Mouse (Mus musculus) heart, adult 2 months (tissue): ENCODE measurements around the gene Rack1. TPM values are rescaled to one million over a fixed set of nuclear protein-coding genes. Genes with fewer than 3 reads are reported as not detected.

ENCODE experiments used
- DNase-seq, 2 experiments: peaks; one replicate each; pipeline ENCODE4 v3.0.0; 2021
- H3K27ac ChIP-seq: fragments of 200-600 bp; 2 replicates; pipeline ENCODE4 v1.8.1; 2022
- H3K27me3 ChIP-seq: fragments of 200-500 bp; 2 replicates; pipeline ENCODE4 v1.6.1; 2012; ENCODE audit warnings: mild to moderate bottlenecking, low read length, inconsistent platforms, mixed read lengths; ENCODE audit not compliant: control insufficient read depth, insufficient read depth
- H3K36me3 ChIP-seq: fragments of 200-500 bp; 2 replicates; pipeline ENCODE4 v1.6.1; 2012; ENCODE audit warnings: low read length, inconsistent platforms; ENCODE audit not compliant: control insufficient read depth, insufficient read depth
- H3K4me1 ChIP-seq: fragments of 200-500 bp; 2 replicates; pipeline ENCODE4 v1.6.1; 2011; ENCODE audit warnings: low read length; ENCODE audit not compliant: control insufficient read depth, insufficient read depth
- H3K4me3 ChIP-seq: fragments of 200-600 bp; 2 replicates; pipeline ENCODE4 v1.8.1; 2022
- H3K79me2 ChIP-seq: fragments of 200-500 bp; replicated peaks from 2 replicates; pipeline ENCODE4 v1.6.1; 2012; ENCODE audit warnings: mild to moderate bottlenecking, inconsistent platforms, low read length, moderate library complexity, mixed read lengths; ENCODE audit not compliant: control insufficient read depth, insufficient read depth
- H3K9ac ChIP-seq: fragments of 200-500 bp; 2 replicates; pipeline ENCODE4 v1.6.1; 2012; ENCODE audit warnings: low read depth, mild to moderate bottlenecking, control low read depth, inconsistent platforms, low read length, mixed read lengths
- CTCF ChIP-seq: fragments of 200-600 bp; IDR thresholded peaks from 2 replicates; pipeline ENCODE4 v1.8.1; 2022; ENCODE audit warnings: antibody characterized with exemption, mild to moderate bottlenecking, moderate library complexity
- EP300 ChIP-seq: fragments of 200-500 bp; IDR thresholded peaks from 2 replicates; pipeline ENCODE4 v1.6.1; 2011; ENCODE audit warnings: low read depth, low read length, control low read depth; ENCODE audit not compliant: insufficient read depth
- POLR2A ChIP-seq: fragments of 200-500 bp; IDR thresholded peaks from 2 replicates; pipeline ENCODE4 v1.6.1; 2011; ENCODE audit warnings: mild to moderate bottlenecking, low read depth, low read length, control low read depth; ENCODE audit not compliant: insufficient read depth
- WGBS: fragments of 180-500 bp; shearing (Covaris S2); methylation state at CpG from one replicate; pipeline ENCODE4 v1.1.7; 2018; 5-methylcytosine and 5-hydroxymethylcytosine counted together
- intact Hi-C: fragments of 180-260 bp; cut with DNase I; formaldehyde crosslinking; loops from one replicate; pipeline ENCODE4 v1.15.1; 2025
- polyA plus RNA-seq: library from polyadenylated mRNA; depleted of rRNA; stranded (reverse); fragments of >200 nt; gene quantifications from 2 replicates; pipeline ENCODE4 v1.2.3, GENCODE M21; 2012
- total RNA-seq, 2 experiments: library from RNA; stranded (reverse); gene quantifications; 2 replicates each; pipeline ENCODE4 v1.2.3; 2021

Rack1 gene
- total and polyA plus RNA-seq, 3 experiments = 337 to 867 (median 437) TPM

DNA sequence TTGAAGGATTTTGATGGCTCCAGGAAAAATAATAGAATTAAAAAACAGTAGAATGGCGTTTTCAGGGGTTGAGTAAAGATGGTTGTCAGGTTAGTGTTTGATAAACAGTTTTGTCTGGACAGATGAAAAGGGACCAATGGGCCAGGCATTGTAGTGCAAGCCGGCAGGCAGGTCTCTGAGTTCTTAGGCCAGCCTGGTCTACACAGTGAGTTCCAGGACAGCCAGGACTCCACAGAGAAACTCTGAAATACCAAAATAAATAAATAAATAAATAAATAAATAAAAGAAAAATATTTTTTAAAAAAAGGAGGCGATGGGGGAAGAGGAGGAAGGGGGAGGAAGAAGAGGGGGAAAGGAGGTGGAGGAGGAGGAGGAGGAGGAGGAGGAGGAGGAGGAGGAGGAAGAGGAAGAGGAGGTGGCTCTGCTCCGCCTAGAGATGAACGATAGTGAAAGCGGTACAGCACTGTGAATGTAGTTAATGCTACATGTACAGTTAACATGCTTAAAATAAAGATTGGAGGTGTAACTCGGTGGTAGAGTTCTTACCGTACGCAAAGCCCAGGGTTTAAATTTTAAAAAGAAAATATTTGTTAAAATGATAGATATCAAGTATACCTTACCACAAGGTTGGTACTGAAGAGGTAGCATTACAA is 33.1 kb downstream of the Rack1 start:
- no peak for DNase-seq
- H3K4me3 ChIP-seq = peak overlapping the region; percentile 75
- no peaks in the 10 kb centered on the region for H3K79me2 ChIP-seq
- H3K27ac ChIP-seq = peak overlapping the region; percentile 6; the same call in 1 of the 2 replicates
- WGBS = 32% methylated on average over 9 of the region's 9 CpGs
- TF ChIP-seq EP300 (no peak), POLR2A (no peak), CTCF (no peak)
- no peak overlapping the region for H3K9ac ChIP-seq
- H3K4me1 ChIP-seq = peaks cover 3% of the 10 kb centered on the region
- no peaks in the 10 kb centered on the region for H3K36me3 ChIP-seq
- intact Hi-C loops = loop anchor here (1.0 kb wide), 1 partner anchor 9 kb away; no protein-coding TSS in a partner anchor
- no peaks in the 10 kb centered on the region for H3K27me3 ChIP-seq

- intact Hi-C loops = loop anchor here (1.0 to 2.0 kb wide), 3 partner anchors 10 to 22 kb away; no protein-coding TSS in a partner anchor
- DNase-seq = peak; percentile 91 to 95
- Histone ChIP-seq H3K27me3 (no peaks in the 10 kb centered on the region), H3K4me1 (peaks cover 6% of the 10 kb centered on the region), H3K9ac (peak overlapping the region; percentile 73), H3K79me2 (no peaks in the 10 kb centered on the region), H3K4me3 (peak overlapping the region; percentile 75), H3K36me3 (no peaks in the 10 kb centered on the region), H3K27ac (peak overlapping the region; percentile 91)
- under 1% methylated on average over 30 of the region's 30 CpGs for WGBS
- TF ChIP-seq CTCF (no peak), EP300 (peak; percentile 90)
Measured at GRCm38 (mm10) chr11:48833731-48834639, 33.9 kb downstream of the Rack1 start.

GRCm38 (mm10) chr11:48835923-48836322 is 35.8 kb downstream of the Rack1 start:
- Histone ChIP-seq H3K27ac (no peak overlapping the region; the same call in 1 of the 2 replicates), H3K36me3 (no peaks in the 10 kb centered on the region), H3K27me3 (no peaks in the 10 kb centered on the region), H3K79me2 (no peaks in the 10 kb centered on the region), H3K4me1 (peaks cover 4% of the 10 kb centered on the region), H3K9ac (no peak overlapping the region), H3K4me3 (no peak overlapping the region)
- TF ChIP-seq CTCF = no peak
- no peak for TF ChIP-seq POLR2A
- TF ChIP-seq EP300 = no peak
- intact Hi-C loops = loop anchor here (2.0 kb wide), 1 partner anchor 17 kb away; no protein-coding TSS in a partner anchor
- 80% methylated on average over 6 of the region's 6 CpGs for WGBS
- DNase-seq = no peak

DNA sequence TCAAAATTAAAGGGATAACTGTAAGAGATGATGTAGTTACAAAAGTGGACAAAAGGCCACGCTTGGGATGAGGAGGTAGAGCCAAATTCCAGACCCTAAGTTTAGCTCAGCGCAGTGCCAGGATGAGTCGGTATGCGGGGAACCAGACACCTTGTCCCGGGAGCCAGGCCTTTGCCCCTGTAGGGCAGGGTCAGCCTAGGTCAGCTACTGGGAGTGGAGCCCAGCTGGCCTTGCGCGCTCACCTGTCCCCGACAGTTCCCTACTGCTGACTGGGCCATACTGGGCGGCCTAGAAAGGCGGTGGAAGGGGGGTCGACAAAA is 36.8 kb downstream of the Rack1 start:
- H3K79me2 ChIP-seq = no peaks in the 10 kb centered on the region
- H3K27ac ChIP-seq = peak overlapping the region; percentile 87
- 0 out of 2 replicates have a peak, but pooled peaks have one; percentile 12 for TF ChIP-seq EP300
- no peak for TF ChIP-seq CTCF
- no peak for TF ChIP-seq POLR2A

GRCm38 (mm10) chr11:48837310-48838180 is 37.4 kb downstream of the Rack1 start:
- H3K36me3 ChIP-seq = no peaks in the 10 kb centered on the region
- H3K79me2 ChIP-seq = no peaks in the 10 kb centered on the region
- peak; percentile 82 to 85 for DNase-seq
- peaks cover 4% of the 10 kb centered on the region for H3K4me1 ChIP-seq
- no peaks in the 10 kb centered on the region for H3K27me3 ChIP-seq
- H3K27ac ChIP-seq = peak overlapping the region; percentile 87
- intact Hi-C loops = loop anchor here (1.0 kb wide), 1 partner anchor 16 kb away; no protein-coding TSS in a partner anchor
- H3K9ac ChIP-seq = peak overlapping the region; percentile 91
- under 1% methylated on average over 77 of the region's 77 CpGs for WGBS
- TF ChIP-seq CTCF = no peak; the same call in 1 of the 2 replicates
- TF ChIP-seq POLR2A = peak; percentile 62; the same call in 1 of the 2 replicates
- peak overlapping the region; percentile 82 for H3K4me3 ChIP-seq

More for the DNA sequence above, 36.8 kb downstream of the Rack1 start:
- Histone ChIP-seq H3K4me1 (peaks cover 4% of the 10 kb centered on the region), H3K9ac (peak overlapping the region; percentile 91), H3K4me3 (peak overlapping the region; percentile 82), H3K27me3 (no peaks in the 10 kb centered on the region), H3K36me3 (no peaks in the 10 kb centered on the region)
- intact Hi-C loops = loop anchor here (1.0 kb wide), 1 partner anchor 16 kb away; no protein-coding TSS in a partner anchor
- 19% methylated on average over 11 of the region's 11 CpGs for WGBS
- no peak for DNase-seq
